Mouse (Mus musculus): ENCODE results near the gene Dock10.

DNA sequence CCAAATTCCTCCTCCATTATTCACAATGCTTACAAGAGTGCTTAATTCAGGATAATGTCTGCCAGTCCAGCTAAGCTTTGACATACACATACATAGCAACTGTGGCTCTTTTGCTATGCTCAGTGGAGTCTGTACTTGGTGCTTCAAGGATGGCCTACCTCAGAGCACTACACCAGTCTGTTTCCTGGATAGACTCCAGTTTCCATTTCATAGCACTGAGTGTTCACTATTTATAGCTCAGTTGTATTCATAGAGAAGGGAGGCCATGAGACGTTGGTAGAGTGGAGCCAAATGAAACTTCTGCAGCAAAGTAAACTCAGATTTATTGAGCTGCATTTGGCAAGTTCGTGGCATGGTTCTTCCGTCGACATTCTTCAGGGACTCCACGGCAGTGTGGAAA, 274.9 kb downstream of the Dock10 start:
- TF ChIP-seq CTCF (IDR thresholded peaks at IDR 0.05; ENCODE audit: control insufficient read depth, insufficient read depth, low read length) (no peak), POLR2A (IDR thresholded peaks at IDR 0.05; ENCODE audit: borderline replicate concordance, control insufficient read depth, low read depth, low read length) (no peak)
